Mouse (Mus musculus): ENCODE data around the gene Cnih4. TPM values are rescaled to one million over a fixed set of nuclear protein-coding genes. Genes with fewer than 3 reads are reported as not detected.
A peak's percentile ranks its signal among the peaks of the same experiment; 100 is the strongest.

Gene Cnih4
- polyA plus RNA-seq, 1 experiment from 2014 or later, result 150 TPM

- H3K9me3 ChIP-seq (replicated peaks; ENCODE audit: control insufficient read depth, low read length), result no peaks in the 10 kb centered on the region
- 72% methylated on average over 3 of the region's 3 CpGs for WGBS (ENCODE audit: insufficient replicate concordance)
- no peak overlapping the region for H3K4me3 ChIP-seq (ENCODE audit: low read depth, low read length)
- no peak overlapping the region for H3K9ac ChIP-seq (ENCODE audit: low read depth, low read length)
- no peaks in the 10 kb centered on the region for H3K27me3 ChIP-seq (ENCODE audit: control insufficient read depth, insufficient read depth, low read length)
- ATAC-seq (replicated peaks; ENCODE audit: insufficient number of reproducible peaks, low FRiP score, low TSS enrichment), result no peak
- peaks cover 23% of the 10 kb centered on the region for H3K36me3 ChIP-seq (ENCODE audit: control insufficient read depth, insufficient read depth, low read length)
- H3K4me1 ChIP-seq (ENCODE audit: control insufficient read depth, insufficient read depth, low read length), result no peaks in the 10 kb centered on the region
- H3K4me2 ChIP-seq, result no peak overlapping the region
- H3K27ac ChIP-seq (ENCODE audit: low read depth, low read length), result no peak overlapping the region
Observed at GRCm38 (mm10) chr1:181168377-181168776, 23.9 kb downstream of the Cnih4 start.

- H3K36me3 ChIP-seq (ENCODE audit: control insufficient read depth, insufficient read depth, low read length), result peaks cover 15% of the 10 kb centered on the region
- no peaks in the 10 kb centered on the region for H3K27me3 ChIP-seq (ENCODE audit: control insufficient read depth, insufficient read depth, low read length)
- H3K4me1 ChIP-seq (ENCODE audit: control insufficient read depth, insufficient read depth, low read length), result no peaks in the 10 kb centered on the region
- H3K27ac ChIP-seq (ENCODE audit: low read depth, low read length), result no peak overlapping the region
- no peak overlapping the region for H3K9ac ChIP-seq (ENCODE audit: low read depth, low read length)
- no peak overlapping the region for H3K4me2 ChIP-seq
- no peak for ATAC-seq (replicated peaks; ENCODE audit: insufficient number of reproducible peaks, low FRiP score, low TSS enrichment)
- no peaks in the 10 kb centered on the region for H3K9me3 ChIP-seq (replicated peaks; ENCODE audit: control insufficient read depth, low read length)
- H3K4me3 ChIP-seq (ENCODE audit: low read depth, low read length), result no peak overlapping the region
- 82% methylated on average over 8 of the region's 8 CpGs for WGBS (ENCODE audit: insufficient replicate concordance)
Observed at GRCm38 (mm10) chr1:181170210-181170609, 25.7 kb downstream of the Cnih4 start.

GRCm38 (mm10) chr1:181188925-181189324 lies 44.4 kb downstream of the Cnih4 start:
- no peak for ATAC-seq (replicated peaks; ENCODE audit: insufficient number of reproducible peaks, low FRiP score, low TSS enrichment)
- no peak overlapping the region for H3K4me2 ChIP-seq
- H3K4me1 ChIP-seq (ENCODE audit: control insufficient read depth, insufficient read depth, low read length), result no peaks in the 10 kb centered on the region
- no peak overlapping the region for H3K27ac ChIP-seq (ENCODE audit: low read depth, low read length)
- H3K9me3 ChIP-seq (replicated peaks; ENCODE audit: control insufficient read depth, low read length), result no peaks in the 10 kb centered on the region
- 87% methylated on average over 4 of the region's 4 CpGs for WGBS (ENCODE audit: insufficient replicate concordance)
- peaks cover 49% of the 10 kb centered on the region for H3K36me3 ChIP-seq (ENCODE audit: control insufficient read depth, insufficient read depth, low read length)
- H3K9ac ChIP-seq (ENCODE audit: low read depth, low read length), result no peak overlapping the region
- H3K27me3 ChIP-seq (ENCODE audit: control insufficient read depth, insufficient read depth, low read length), result no peaks in the 10 kb centered on the region
- no peak overlapping the region for H3K4me3 ChIP-seq (ENCODE audit: low read depth, low read length)

GRCm38 (mm10) chr1:181199446-181199845 lies 55.0 kb downstream of the Cnih4 start:
- Histone ChIP-seq H3K27me3 (ENCODE audit: control insufficient read depth, insufficient read depth, low read length) (no peaks in the 10 kb centered on the region), H3K4me2 (no peak overlapping the region), H3K4me1 (ENCODE audit: control insufficient read depth, insufficient read depth, low read length) (no peaks in the 10 kb centered on the region), H3K36me3 (ENCODE audit: control insufficient read depth, insufficient read depth, low read length) (peaks cover 50% of the 10 kb centered on the region), H3K9me3 (replicated peaks; ENCODE audit: control insufficient read depth, low read length) (no peaks in the 10 kb centered on the region), H3K9ac (ENCODE audit: low read depth, low read length) (no peak overlapping the region), H3K4me3 (ENCODE audit: low read depth, low read length) (no peak overlapping the region), H3K27ac (ENCODE audit: low read depth, low read length) (no peak overlapping the region)
- no peak for ATAC-seq (replicated peaks; ENCODE audit: insufficient number of reproducible peaks, low FRiP score, low TSS enrichment)
- WGBS (ENCODE audit: insufficient replicate concordance), result 92% methylated on average over 4 of the region's 4 CpGs

- H3K9me3 ChIP-seq (replicated peaks; ENCODE audit: control insufficient read depth, low read length), result no peaks in the 10 kb centered on the region
- H3K27me3 ChIP-seq (ENCODE audit: control insufficient read depth, insufficient read depth, low read length), result no peaks in the 10 kb centered on the region
- H3K9ac ChIP-seq (ENCODE audit: low read depth, low read length), result peak overlapping the region; percentile 96
- H3K4me1 ChIP-seq (ENCODE audit: control insufficient read depth, insufficient read depth, low read length), result peaks cover 4% of the 10 kb centered on the region
- peak overlapping the region; percentile 91 for H3K4me3 ChIP-seq (ENCODE audit: low read depth, low read length)
- H3K4me2 ChIP-seq, result peak overlapping the region; percentile 84
- 0 out of 2 replicates have a peak, but pooled peaks cover 6% of the 10 kb centered on the region for H3K36me3 ChIP-seq (ENCODE audit: control insufficient read depth, insufficient read depth, low read length)
- ATAC-seq (replicated peaks; ENCODE audit: insufficient number of reproducible peaks, low FRiP score, low TSS enrichment), result no peak
- peak overlapping the region; percentile 96 for H3K27ac ChIP-seq (ENCODE audit: low read depth, low read length)
- WGBS (ENCODE audit: insufficient replicate concordance), result 13% methylated on average over 4 of the region's 4 CpGs
Observed at GRCm38 (mm10) chr1:181210147-181210546, 65.7 kb downstream of the Cnih4 start.

GRCm38 (mm10) chr1:181210601-181211402 lies 66.3 kb downstream of the Cnih4 start:
- ATAC-seq (replicated peaks; ENCODE audit: insufficient number of reproducible peaks, low FRiP score, low TSS enrichment), result peak; percentile 5; the same call in 1 of the 2 replicates
- Histone ChIP-seq H3K36me3 (ENCODE audit: control insufficient read depth, insufficient read depth, low read length) (0 out of 2 replicates have a peak, but pooled peaks cover 4% of the 10 kb centered on the region), H3K4me2 (peak overlapping the region; percentile 84), H3K27me3 (ENCODE audit: control insufficient read depth, insufficient read depth, low read length) (no peaks in the 10 kb centered on the region), H3K9ac (ENCODE audit: low read depth, low read length) (peak overlapping the region; percentile 96), H3K27ac (ENCODE audit: low read depth, low read length) (peak overlapping the region; percentile 96), H3K9me3 (replicated peaks; ENCODE audit: control insufficient read depth, low read length) (no peaks in the 10 kb centered on the region), H3K4me1 (ENCODE audit: control insufficient read depth, insufficient read depth, low read length) (peaks cover 4% of the 10 kb centered on the region), H3K4me3 (ENCODE audit: low read depth, low read length) (peak overlapping the region; percentile 91)
- WGBS (ENCODE audit: insufficient replicate concordance), result under 1% methylated on average over 49 of the region's 56 CpGs

- Histone ChIP-seq H3K4me1 (ENCODE audit: control insufficient read depth, insufficient read depth, low read length) (peaks cover 7% of the 10 kb centered on the region), H3K4me3 (ENCODE audit: low read depth, low read length) (peak overlapping the region; percentile 91), H3K27ac (ENCODE audit: low read depth, low read length) (peak overlapping the region; percentile 96), H3K9me3 (replicated peaks; ENCODE audit: control insufficient read depth, low read length) (no peaks in the 10 kb centered on the region), H3K36me3 (ENCODE audit: control insufficient read depth, insufficient read depth, low read length) (0 out of 2 replicates have a peak, but pooled peaks cover 2% of the 10 kb centered on the region), H3K27me3 (ENCODE audit: control insufficient read depth, insufficient read depth, low read length) (no peaks in the 10 kb centered on the region), H3K4me2 (peak overlapping the region; percentile 84), H3K9ac (ENCODE audit: low read depth, low read length) (peak overlapping the region; percentile 96)
- WGBS (ENCODE audit: insufficient replicate concordance), result 0% methylated on average over 15 of the region's 72 CpGs
- 0 out of 2 replicates have a peak, but pooled peaks have one; percentile 15 for ATAC-seq (replicated peaks; ENCODE audit: insufficient number of reproducible peaks, low FRiP score, low TSS enrichment)
Observed at GRCm38 (mm10) chr1:181211403-181211919, 67.0 kb downstream of the Cnih4 start.

- Histone ChIP-seq H3K27ac (ENCODE audit: low read depth, low read length) (peak within 1 kb of the TSS; percentile 96), H3K4me1 (ENCODE audit: control insufficient read depth, insufficient read depth, low read length) (peaks cover 7% of the 10 kb centered on the region), H3K27me3 (ENCODE audit: control insufficient read depth, insufficient read depth, low read length) (no peaks in the 10 kb centered on the region), H3K4me3 (ENCODE audit: low read depth, low read length) (peak within 1 kb of the TSS; percentile 91), H3K9ac (ENCODE audit: low read depth, low read length) (peak within 1 kb of the TSS; percentile 96), H3K4me2 (peak within 1 kb of the TSS; percentile 84), H3K36me3 (ENCODE audit: control insufficient read depth, insufficient read depth, low read length) (0 out of 2 replicates have a peak, but pooled peaks cover 2% of the 10 kb centered on the region), H3K9me3 (replicated peaks; ENCODE audit: control insufficient read depth, low read length) (no peaks in the 10 kb centered on the region)
- WGBS (ENCODE audit: insufficient replicate concordance), result under 1% methylated on average over 50 of the region's 54 CpGs
- peak; percentile 84 for ATAC-seq (replicated peaks; ENCODE audit: insufficient number of reproducible peaks, low FRiP score, low TSS enrichment)
Observed at GRCm38 (mm10) chr1:181211920-181212633, 67.6 kb downstream of the Cnih4 start, which contains the start of gene Wdr26. Gene Wdr26 (minus strand): TSS chr1:181212001.
